Mouse (Mus musculus) left cerebral cortex, postnatal 25 days (tissue): ENCODE data around the gene Aqp5. TPM values are rescaled to one million over a fixed set of nuclear protein-coding genes. Genes with fewer than 3 reads are reported as not detected.

ENCODE experiments used
- DNase-seq, 2 experiments: peaks; one replicate each; pipeline ENCODE4 v3.0.0; 2022; ENCODE audit warnings: low spot score in 2 of 2, mixed read lengths in 1 of 2
- intact Hi-C: fragments of 180-260 bp; cut with DNase I; formaldehyde crosslinking; loops from one replicate; pipeline ENCODE4 v1.15.1; 2025
- total RNA-seq, 2 experiments: library from RNA; stranded (reverse); gene quantifications; 2 replicates each; pipeline ENCODE4 v1.2.3; 2021

Aqp5 gene
- total RNA-seq, 2 experiments from 2014 or later = 0.50 to 0.76 TPM

DNA sequence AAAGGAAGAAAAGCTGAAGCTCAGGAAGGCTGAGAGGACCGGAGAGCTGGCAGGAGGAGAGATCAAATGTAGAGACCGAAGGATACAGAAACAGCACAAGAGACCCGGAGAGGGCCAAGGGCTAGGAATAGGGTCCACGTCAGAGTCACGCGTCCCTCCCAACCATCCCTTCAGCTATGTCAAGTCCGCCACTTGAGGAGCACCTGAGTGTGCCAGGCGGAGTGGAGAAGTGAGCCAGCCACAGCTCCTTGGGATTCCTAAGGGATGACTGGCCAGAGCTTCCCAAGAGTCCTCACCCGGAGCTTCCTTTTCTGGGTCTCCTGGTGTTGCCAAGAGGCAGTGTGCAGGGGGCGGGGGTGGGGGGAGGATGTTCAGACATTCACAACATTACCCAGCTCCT, 4.4 kb downstream of the Aqp5 start:
- intact Hi-C loops = loop anchor here (2.0 to 5.0 kb wide), 3 partner anchors 98 to 312 kb away; partner anchors contain the start of gene Cers5
- no peak for DNase-seq

DNA sequence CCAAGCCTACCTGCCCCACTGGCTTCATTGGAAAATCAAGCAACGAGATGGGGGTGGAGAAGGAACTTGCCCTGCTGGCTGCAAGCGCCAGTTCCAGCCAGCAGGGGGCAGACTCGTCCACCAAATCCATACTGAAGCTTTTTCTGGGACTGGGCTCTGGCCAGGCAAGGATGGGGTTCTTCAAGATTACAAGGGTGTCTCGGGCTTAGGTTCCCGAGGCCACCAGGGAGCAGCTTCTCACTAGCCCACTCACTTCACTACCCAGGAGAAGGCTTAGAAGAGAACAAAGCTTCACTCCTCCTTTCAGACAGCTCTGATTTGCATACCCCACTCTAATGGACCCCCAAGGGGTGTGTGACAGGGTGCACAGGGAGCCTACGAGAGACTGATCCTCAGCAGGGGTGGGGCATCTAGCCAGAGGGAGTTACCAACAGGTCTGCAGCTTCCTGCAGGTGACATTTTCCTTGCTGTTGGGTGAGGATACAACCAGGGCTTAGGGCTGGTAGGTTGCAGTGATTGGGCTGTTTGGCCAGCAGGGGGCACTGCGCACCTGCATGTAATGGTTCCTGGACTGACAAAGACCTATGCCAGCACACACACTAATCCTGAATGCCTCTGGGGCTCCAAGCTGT, 5.6 kb downstream of the Aqp5 start:
- intact Hi-C loops = loop anchor here (1.0 to 5.0 kb wide), 4 partner anchors 73 to 311 kb away; partner anchors contain the start of gene Cers5
- peak; percentile 87 to 93 for DNase-seq

DNA sequence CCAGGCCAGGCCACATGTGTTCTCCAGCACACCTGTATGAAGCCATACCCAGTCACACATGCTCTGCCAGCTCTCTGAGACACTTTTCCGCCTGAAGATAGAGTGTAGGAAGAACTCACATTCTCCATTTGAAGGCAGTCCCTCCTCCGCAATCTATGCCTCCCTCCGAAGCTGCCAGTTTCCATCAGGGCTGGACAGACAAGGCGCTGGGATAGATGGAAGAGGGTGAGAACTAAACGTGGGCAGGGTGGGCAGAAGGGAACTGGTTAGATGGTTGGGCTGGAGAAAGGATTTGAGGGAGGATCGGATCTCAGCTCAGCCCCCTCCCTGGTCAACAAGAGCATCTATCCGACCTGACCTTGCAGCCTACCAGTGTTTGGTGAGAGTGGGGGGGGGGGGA, 6.3 kb downstream of the Aqp5 start:
- no peak for DNase-seq
- intact Hi-C loops = loop anchor here (1.0 to 5.0 kb wide), 4 partner anchors 72 to 310 kb away; partner anchors contain the start of gene Cers5

DNA sequence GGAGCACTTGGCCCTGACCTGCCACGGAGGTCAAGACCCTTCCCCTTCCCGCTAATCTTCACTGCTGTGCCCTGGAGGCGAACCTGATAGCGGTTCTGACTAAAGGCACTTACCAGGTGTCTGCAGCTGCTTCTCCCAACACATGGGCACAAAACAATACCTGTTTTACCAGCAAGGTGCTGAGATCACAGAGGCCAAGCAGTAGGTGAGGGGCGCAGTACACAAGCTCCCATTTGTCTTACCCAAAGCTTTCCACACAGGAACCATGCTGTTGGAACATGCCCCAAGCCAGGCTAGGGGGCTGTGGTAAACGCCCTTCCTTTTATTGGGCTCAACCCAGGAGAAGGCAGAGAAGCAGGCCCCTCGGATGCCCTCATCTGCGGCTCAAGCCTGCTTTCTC, 7.0 kb downstream of the Aqp5 start:
- intact Hi-C loops = loop anchor here (5.0 kb wide), 2 partner anchors 175 to 310 kb away; partner anchors contain the start of gene Cers5
- no peak for DNase-seq

DNA sequence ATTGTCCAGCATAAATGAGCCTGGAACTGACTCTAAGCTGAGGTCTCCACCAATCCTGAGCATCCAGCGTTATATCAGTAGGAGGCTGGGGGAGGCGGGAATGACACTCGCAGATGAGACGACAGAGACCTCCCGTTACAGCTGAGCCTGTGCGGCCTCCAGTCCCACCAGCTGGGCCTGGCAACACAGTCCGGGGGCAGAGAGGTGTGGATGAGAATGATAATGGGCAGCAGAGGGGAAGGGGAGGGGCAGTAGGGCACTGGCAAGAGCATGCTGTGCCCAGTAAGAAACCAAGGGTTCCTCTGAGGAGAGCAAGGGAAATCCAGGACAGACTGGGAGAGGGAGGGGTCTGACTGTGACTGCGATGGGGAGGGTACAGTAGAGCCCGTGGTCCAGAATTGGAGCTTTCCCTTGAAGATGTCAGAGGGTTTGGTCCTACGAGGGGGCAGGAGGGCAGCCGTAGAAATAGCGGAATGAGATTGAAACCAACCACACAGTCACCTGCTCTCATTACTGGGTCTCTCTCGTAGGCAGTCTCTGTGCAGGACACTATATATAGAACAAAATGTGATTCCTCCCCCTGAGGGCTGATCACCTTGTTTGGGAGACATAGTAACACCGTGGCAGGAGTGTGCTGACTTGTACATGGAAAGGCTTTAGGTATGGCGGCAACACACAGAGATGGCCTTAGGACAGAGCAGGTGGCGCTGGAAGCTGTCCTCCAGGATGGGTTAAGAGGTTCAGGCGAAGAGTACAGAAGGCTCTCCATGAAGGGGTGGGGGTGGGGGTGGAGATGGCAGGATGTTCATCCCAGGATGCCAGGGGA, 8.9 kb downstream of the Aqp5 start:
- intact Hi-C loops = loop anchor here (5.0 kb wide), 2 partner anchors 173 to 308 kb away; partner anchors contain the start of gene Cers5
- no peak for DNase-seq

DNA sequence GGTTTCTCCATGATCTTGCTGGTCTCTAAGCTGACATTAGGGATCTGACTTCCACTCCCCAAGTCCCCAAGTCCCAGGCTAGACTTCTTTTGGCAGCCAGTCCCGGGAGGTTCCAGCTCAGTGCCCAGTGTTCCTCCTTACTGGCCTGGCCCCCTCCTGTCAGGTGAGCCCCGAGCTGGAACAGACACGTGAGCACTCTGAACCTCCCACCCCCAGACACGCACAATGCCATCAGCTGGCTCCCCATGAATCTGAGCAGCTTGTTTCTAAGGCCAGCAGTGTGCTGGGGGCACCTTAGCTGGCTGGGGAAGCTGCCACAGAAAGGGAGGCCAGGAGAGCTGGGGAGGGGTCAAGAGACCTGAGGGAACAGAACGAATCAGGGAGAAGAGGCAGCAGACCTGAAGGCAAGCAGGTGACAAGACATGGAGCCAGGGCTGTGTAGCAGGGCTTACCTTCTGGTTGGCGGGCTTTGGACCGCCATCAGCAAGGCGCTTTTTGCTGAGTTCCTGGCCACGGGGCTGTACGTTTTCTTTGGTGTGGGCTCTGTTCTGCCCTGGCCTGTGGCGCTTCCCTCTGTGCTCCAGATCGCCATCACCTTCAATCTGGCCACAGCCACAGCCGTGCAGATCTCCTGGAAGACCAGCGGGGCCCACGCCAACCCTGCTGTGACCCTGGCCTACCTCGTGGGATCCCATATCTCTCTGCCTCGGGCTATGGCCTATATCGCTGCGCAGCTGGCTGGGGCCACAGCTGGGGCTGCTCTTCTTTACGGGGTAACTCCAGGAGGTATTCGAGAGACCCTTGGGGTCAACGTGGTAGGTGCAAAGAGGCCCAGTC, 10.6 kb downstream of the Aqp5 start, which contains the start of gene Aqp6:
Aqp6 (plus strand) TSS at position 415 of the 837 bp plus-strand sequence.
- DNase-seq = no peak
- intact Hi-C loops = no loop called here

DNA sequence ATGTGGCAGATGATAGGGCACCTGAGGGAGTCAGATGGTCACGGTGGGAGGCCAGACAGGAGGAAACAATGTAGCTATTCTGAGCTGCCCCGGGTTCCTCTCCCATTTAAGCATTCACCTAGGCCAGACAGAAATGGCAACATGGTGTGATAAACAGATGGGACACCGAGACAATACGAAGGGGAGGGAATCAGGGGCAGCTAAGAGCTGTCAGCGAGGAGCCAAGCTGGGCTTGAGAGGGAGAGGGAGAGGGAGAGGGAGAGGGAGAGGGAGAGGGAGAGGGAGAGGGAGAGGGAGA, 11.2 kb downstream of the Aqp5 start:
- no peak for DNase-seq
- intact Hi-C loops = no loop called here

DNA sequence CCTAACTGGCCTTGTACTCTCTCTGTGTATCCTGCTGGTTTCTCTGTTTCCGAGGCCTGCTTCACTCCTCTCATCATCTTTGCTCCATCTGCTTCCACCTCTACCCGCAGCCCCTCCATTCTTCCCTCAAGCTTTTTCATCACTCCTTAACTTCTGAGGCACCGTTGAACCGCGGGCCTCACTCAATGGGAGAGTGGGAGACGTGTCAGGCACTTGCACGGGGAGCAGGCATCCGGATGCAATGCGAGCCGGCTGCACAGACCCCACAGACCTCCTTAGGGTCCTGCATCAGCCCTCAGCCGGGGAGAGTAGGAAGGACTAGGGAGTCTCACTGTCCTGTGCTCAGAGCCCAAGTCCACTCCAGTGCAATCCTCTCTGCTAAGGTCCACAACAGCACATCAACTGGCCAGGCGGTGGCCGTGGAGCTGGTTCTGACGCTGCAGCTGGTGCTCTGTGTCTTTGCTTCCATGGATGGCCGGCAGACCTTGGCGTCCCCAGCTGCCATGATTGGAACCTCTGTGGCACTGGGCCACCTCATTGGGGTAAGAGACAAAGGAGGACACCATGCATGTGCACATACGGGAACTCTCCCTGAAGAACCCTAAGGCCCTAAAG, 11.7 kb downstream of the Aqp5 start:
- no peak for DNase-seq
- intact Hi-C loops = no loop called here

DNA sequence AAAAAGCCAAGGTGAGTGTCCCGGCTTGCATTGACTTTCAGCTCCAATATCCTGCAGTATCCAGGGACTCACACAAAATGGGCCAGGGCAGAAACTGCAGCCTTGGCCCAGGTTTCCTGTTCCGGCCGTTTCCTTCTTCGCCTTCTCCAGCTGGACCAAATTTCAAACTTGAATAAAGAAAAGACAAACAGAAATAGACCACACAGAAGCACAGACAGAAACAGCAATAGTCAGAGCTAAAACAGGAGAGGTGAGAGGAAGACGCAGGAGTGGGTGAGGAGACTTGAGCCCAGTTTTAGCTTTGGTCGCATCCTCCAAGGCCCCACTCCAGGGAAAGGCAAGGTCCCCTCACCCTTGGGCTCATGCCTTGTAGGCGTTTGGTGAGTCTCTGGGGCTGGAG, 12.6 kb downstream of the Aqp5 start:
- intact Hi-C loops = no loop called here
- DNase-seq = peak in 1 of 2 experiments; percentile 69

DNA sequence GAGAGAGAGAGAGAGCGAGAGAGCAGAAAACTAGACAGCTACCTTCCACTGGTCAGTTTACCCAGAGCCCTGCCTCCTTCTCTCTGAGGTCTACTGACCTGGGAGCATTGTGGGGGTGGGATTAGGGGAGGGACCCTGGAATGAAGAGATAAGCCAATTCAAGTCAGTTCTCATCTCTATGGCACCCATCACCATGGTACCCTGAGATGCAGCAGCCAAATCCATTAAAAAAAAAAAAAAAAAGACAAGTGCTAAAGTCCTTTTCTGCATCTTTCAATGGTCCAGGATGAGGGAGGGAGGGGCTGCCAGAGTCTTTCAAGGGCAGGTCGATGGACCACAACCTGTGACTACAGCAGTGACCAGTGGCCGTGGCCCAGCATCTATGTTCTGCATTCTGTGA, 15.0 kb downstream of the Aqp5 start:
- no peak for DNase-seq
- intact Hi-C loops = no loop called here

DNA sequence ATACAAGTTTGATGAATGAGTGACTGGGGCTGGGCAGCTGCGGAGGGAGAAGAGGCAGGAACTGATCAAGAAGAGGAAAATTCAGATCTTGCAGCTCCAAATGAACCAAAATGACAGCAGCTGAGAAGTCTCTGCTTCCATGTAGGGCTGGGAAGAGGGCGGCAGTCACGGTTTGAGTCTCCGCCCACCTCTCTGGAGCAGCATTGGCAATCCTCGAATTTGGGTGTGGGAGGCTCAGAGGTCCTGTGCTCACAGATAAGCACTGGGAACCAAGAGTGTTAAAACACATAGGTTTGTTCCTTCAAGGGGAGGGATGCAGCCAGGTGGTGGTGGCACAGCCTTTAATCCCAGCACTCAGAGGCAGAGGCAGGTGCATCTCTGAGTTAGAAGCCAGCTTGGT, 15.9 kb downstream of the Aqp5 start:
- intact Hi-C loops = no loop called here
- DNase-seq = peak; percentile 55 to 82

DNA sequence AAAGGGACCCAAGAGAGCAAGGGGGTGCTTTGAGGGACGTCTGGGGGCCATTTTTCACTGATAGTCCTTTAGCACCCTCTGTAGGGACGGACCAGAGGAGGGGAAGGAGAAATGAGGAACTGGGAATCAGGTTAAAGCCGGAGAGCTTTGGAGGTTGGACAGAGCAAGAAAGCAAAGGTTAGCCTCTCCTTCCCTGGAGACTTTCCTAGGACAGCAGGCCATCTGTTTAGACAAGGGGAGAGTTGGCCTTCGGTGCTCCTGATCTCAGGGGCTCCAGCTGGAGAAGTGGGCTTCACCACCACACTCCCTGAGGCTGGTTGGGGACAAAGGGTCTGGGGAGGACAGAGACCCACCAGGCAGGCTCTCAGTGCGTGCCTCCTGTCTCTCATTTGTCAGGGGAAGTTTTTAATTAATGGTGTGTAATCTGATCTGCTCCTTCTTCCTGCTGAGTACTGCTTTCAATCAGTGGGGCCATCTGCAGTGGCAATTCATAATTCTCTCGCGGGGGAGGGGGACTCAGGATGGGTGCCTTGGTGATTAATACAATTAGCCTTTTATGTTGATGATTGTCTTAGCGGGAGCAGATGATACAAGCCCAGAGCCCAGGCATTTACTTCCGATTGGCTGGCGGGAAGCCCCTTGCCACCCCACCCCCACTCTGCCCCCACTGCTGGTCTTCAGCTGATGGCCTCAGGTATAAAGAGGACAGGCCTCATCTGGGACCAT, 17.0 kb downstream of the Aqp5 start:
- intact Hi-C loops = no loop called here
- DNase-seq = no peak

DNA sequence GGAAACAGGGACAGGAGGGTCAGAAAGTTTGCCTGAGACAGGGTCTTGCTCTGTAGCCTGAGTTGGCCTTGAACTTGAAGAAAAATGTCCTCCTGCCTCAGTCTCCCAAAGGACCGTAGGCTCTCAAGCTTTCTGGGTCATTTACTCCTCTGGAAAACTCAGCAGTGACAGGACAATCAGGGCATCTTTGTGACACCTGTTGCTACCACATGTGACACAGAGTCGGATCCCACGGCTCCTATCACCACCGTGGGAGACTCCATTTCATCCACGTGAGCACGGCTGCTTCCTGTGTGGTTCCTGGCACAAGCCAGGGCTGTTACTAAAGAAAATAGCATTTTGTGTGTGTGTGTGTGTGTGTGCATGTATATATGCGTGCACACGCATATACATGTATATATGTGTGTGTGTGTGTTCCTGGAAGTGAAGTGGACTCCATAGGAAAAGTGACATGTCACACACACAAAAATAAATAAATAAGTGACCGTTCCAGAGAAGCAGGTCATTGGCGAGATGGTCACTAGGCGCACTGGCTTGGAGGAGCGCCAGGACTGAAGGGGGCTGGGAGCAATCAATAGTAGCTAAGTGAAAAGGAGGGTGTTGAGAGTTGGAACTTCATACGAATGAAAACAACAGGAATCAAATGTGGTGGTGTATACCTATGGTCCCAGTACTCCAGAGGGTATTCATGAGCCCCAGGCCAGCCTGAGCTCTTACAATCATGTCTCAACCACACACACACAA, 18.0 kb downstream of the Aqp5 start:
- intact Hi-C loops = no loop called here

DNA sequence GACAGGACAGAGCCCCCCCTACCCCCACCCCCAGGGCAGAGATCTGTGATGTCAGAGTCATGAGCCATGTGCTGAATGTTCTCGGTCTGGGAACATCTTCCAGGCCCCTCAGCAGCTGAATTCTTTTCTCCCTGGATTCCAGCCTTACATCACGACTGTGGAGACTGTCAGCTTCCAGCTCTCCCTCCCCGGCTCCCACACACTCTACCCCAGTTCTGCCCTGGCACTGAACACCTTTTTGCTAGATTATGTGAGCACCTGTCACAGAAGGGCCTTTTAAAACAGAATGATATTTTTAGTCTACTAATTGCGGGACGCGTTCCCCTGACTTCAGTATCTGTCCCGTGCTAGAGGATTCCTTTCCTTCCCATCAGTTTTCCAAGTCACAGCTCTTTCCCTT, 21.0 kb downstream of the Aqp5 start:
- DNase-seq = no peak
- intact Hi-C loops = no loop called here

More for the DNA sequence above, 18.0 kb downstream of the Aqp5 start:
- no peak for DNase-seq

DNA sequence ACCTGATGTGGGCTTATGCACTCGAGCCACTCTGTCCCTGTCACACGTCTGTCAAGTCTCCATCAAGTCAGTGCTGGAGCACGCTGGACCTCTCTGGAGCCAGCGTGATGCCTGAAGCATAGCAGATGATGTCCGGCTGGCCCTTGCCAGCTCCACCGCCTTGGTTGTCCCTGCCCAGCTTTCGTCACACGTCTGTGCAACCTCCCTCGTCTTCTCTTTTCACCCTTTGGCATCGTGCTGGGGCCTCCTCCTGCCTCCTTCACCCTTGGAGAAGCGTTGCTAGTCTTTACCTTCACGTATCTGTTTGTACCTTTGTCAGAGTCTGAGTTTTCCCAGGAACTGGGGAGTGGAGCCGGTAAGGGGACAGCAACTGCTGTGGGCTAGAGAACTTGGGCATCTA, 23.7 kb downstream of the Aqp5 start:
- intact Hi-C loops = no loop called here
- DNase-seq = no peak

DNA sequence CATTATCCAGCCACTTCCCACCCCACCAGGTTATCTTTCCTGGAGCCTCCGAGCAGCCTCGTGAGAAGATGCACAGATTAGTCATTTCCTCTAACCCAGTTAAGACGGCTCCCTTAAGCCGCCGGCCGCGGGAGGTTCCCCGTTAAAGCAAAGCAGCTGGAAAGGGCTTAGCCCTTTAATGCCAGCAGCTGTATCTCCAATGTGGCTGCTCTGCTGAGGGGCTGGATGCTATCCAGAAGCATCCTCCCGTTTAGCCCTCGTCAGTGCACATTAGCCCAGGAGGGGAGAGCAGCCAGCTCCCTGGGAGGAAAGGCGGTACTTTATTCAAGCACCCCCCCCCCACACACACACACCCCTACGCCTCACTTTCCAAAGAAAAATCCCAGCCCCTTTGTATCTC, 24.2 kb downstream of the Aqp5 start:
- intact Hi-C loops = no loop called here
- DNase-seq = peak in 1 of 2 experiments; percentile 58

DNA sequence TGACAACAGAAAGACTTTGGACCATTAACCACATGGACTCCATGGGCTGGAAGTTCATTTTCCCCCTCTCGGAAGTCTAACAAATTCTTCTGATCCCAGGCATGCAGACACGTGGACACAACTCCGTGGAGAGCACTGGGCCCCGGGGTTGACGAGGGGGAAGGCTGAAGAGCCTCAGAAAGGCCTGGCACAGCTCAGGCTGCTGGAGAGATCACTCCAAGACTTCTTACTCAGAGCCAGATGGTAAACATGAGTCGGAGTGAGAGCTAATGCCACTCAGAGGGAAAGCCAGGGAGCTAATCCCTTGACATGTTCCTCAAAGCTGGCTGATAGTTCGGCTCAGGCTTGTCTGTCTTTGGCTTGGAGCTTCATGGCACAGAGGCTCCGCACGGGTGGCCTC, 24.7 kb downstream of the Aqp5 start:
- intact Hi-C loops = no loop called here

DNA sequence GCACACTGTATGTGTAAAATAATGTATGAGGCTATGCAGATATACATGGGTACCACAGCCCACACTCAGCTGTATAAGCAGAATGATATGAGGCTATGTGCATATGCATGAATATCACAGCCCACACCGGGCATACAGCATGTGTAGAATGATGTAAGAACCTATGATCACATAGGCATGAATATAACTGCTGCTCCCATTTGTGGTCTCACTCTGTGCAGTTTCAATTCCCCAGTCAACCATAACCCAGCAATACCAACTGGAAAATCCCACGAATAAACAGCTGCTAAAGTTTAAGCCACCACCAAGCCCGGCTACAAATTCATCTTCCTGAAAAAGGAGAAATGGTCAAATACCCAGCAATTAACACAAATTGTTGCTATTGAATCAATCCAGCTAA, 28.0 kb downstream of the Aqp5 start:
- DNase-seq = no peak
- intact Hi-C loops = no loop called here

More for the DNA sequence above, 24.7 kb downstream of the Aqp5 start:
- no peak for DNase-seq
